In genomic region chr11:62853334-62853733, GRCm38 (mm10) we compare ENCODE assay signal across 10 mouse cellular contexts.
"Had no signal": no experiment of that assay in that cellular context is flagged by ENCODE, and none has a peak within 500 bp of the region (broad histone marks: within the 10 kb centered on the region; RNA-seq: fewer than 3 reads in every experiment).

No protein-coding gene starts in this region.

- DNase-seq: kidney, adult 9 months; kidney, postnatal 10 days; kidney, postnatal 4 days; lung, adult 18-20 months had no signal

- H3K9me3 ChIP-seq: limb, embryonic 13.5 days; midbrain, embryonic 10.5 days; midbrain, embryonic 15.5 days; neural tube, embryonic 12.5 days had no signal

- H3K27ac ChIP-seq: layer of hippocampus, adult 2 months; limb, embryonic 13.5 days; midbrain, embryonic 10.5 days; midbrain, embryonic 15.5 days; neural tube, embryonic 12.5 days had no signal

- ATAC-seq: intestine, embryonic 16.5 days; midbrain, embryonic 15.5 days had no signal

- H3K4me3 ChIP-seq: layer of hippocampus, adult 2 months; limb, embryonic 13.5 days; midbrain, embryonic 10.5 days; midbrain, embryonic 15.5 days; neural tube, embryonic 12.5 days had no signal

- H3K36me3 ChIP-seq: limb, embryonic 13.5 days; midbrain, embryonic 10.5 days; midbrain, embryonic 15.5 days; neural tube, embryonic 12.5 days had no signal

- H3K9ac ChIP-seq: limb, embryonic 13.5 days; midbrain, embryonic 15.5 days; neural tube, embryonic 12.5 days had no signal

- H3K4me2 ChIP-seq: limb, embryonic 13.5 days; midbrain, embryonic 15.5 days; neural tube, embryonic 12.5 days had no signal

- H3K27me3 ChIP-seq: limb, embryonic 13.5 days; midbrain, embryonic 15.5 days; neural tube, embryonic 12.5 days had no signal

- H3K4me1 ChIP-seq: midbrain, embryonic 15.5 days; neural tube, embryonic 12.5 days had no signal
